Mouse (Mus musculus): ENCODE results near the gene Ggta1.

Ggta1 gene

GRCm38 (mm10) chr2:35490458-35491111 lies 27.6 kb upstream of the Ggta1 start:
- no peak for DNase-seq (ENCODE audit: low spot score)

GRCm38 (mm10) chr2:35487700-35488099 lies 24.7 kb upstream of the Ggta1 start:
- DNase-seq (ENCODE audit: low spot score), result no peak

- no peak for DNase-seq (ENCODE audit: low spot score)
Observed at GRCm38 (mm10) chr2:35486981-35487655, 24.1 kb upstream of the Ggta1 start.

GRCm38 (mm10) chr2:35484102-35484501 lies 21.1 kb upstream of the Ggta1 start:
- no peak for DNase-seq (ENCODE audit: low spot score)

GRCm38 (mm10) chr2:35483402-35483801 lies 20.4 kb upstream of the Ggta1 start:
- no peak for DNase-seq (ENCODE audit: low spot score)

GRCm38 (mm10) chr2:35481322-35481990 lies 18.4 kb upstream of the Ggta1 start:
- DNase-seq (ENCODE audit: low spot score), result no peak

GRCm38 (mm10) chr2:35480073-35480472 lies 17.0 kb upstream of the Ggta1 start:
- no peak for DNase-seq (ENCODE audit: low spot score)

GRCm38 (mm10) chr2:35478812-35479122 lies 15.7 kb upstream of the Ggta1 start:
- no peak for DNase-seq (ENCODE audit: low spot score)

- no peak for DNase-seq (ENCODE audit: low spot score)
Observed at GRCm38 (mm10) chr2:35477999-35478811, 15.2 kb upstream of the Ggta1 start.

- no peak for DNase-seq (ENCODE audit: low spot score)
Observed at GRCm38 (mm10) chr2:35477321-35477720, 14.3 kb upstream of the Ggta1 start.

- no peak for DNase-seq (ENCODE audit: low spot score)
Observed at GRCm38 (mm10) chr2:35474916-35475315, 11.9 kb upstream of the Ggta1 start.

- no peak for DNase-seq (ENCODE audit: low spot score)
Observed at GRCm38 (mm10) chr2:35469266-35469665, 6.2 kb upstream of the Ggta1 start.

- DNase-seq (ENCODE audit: low spot score), result no peak
Observed at GRCm38 (mm10) chr2:35468276-35468675, 5.2 kb upstream of the Ggta1 start.

- no peak for DNase-seq (ENCODE audit: low spot score)
Observed at GRCm38 (mm10) chr2:35467855-35468254, 4.8 kb upstream of the Ggta1 start.

- DNase-seq (ENCODE audit: low spot score), result no peak
Observed at GRCm38 (mm10) chr2:35465677-35466076, 2.6 kb upstream of the Ggta1 start.

- no peak for DNase-seq (ENCODE audit: low spot score)
Observed at GRCm38 (mm10) chr2:35464548-35464947, 1.5 kb upstream of the Ggta1 start.

GRCm38 (mm10) chr2:35464089-35464534 lies 1.1 kb upstream of the Ggta1 start:
- no peak for DNase-seq (ENCODE audit: low spot score)

GRCm38 (mm10) chr2:35463372-35464088 lies 499 bp upstream of the Ggta1 start:
- DNase-seq (ENCODE audit: low spot score), result no peak

- DNase-seq (ENCODE audit: low spot score), result no peak
Observed at GRCm38 (mm10) chr2:35461971-35462787, 852 bp downstream of the Ggta1 start.

- DNase-seq (ENCODE audit: low spot score), result no peak
Observed at GRCm38 (mm10) chr2:35461131-35461947, 1.7 kb downstream of the Ggta1 start.
